Mouse (Mus musculus) heart, postnatal 4 days (tissue): ENCODE results near the gene Scgb1b17. TPM values are rescaled to one million over a fixed set of nuclear protein-coding genes. Genes with fewer than 3 reads are reported as not detected.
"Not testable (repeated sequence)": the region's sequence is repeated elsewhere in the genome, so short reads cannot be mapped to it uniquely, and the experiment has no call there.

Experiments
- DNase-seq: peaks from one replicate; pipeline ENCODE4 v3.0.0; 2021
- total RNA-seq, 2 experiments: library from RNA; stranded (reverse); gene quantifications; 2 replicates each; pipeline ENCODE4 v1.2.3; 2021

The Scgb1b17 gene
- total RNA-seq: not detected

DNA sequence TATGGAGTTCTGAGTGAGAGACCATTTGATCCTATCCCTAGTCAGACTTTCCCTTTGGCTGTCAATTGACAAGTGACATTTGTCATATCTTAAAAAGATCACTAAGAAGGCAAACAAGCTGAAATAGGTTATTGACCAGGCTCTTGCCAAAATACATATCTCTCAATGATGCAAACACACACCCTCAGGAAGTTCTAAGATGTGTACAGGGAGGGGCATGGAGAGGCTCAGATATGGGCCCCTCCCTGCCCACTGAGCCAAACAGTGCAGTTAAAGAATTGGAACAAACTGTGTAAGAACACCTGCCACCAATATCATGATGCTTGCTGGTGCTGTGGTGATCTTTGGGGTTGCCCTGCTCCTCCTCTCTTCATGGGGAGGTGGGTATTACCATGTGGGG, at the start of gene Scgb1b17:
Scgb1b17 (plus strand) TSS at position 301 of the 400 bp plus-strand sequence.
- not testable (repeated sequence) for DNase-seq

- DNase-seq: not testable (repeated sequence)
Measured at GRCm38 (mm10) chr7:33056461-33056860, 6.8 kb upstream of the Scgb1b17 start, which contains the start of gene Scgb2b17. TSS of gene Scgb2b17 (minus strand) at chr7:33056561.

Other genes with a start within 250 kb of the Scgb1b17 start
- not detected for gene Scgb2b15, start 233.8 kb upstream of the Scgb1b17 start, total RNA-seq
- gene Scgb1b15, start 226.9 kb upstream of the Scgb1b17 start, total RNA-seq: not detected
- gene Scgb2b17, start 6.9 kb upstream of the Scgb1b17 start, total RNA-seq: not detected
- not detected for gene Scgb2b18, start 110.4 kb downstream of the Scgb1b17 start, total RNA-seq
- gene Scgb1b18, start 122.1 kb downstream of the Scgb1b17 start, total RNA-seq: not detected
- not detected for gene Scgb2b19, start 216.9 kb downstream of the Scgb1b17 start, total RNA-seq
- not detected for gene Scgb1b19, start 223.8 kb downstream of the Scgb1b17 start, total RNA-seq